Mouse (Mus musculus) kidney, adult 2 months (tissue): ENCODE measurements at regions not wholly inside any gene's neighbourhood (a gene's known extent, or its start where the extent isn't known, plus 50 kb on each side); places are given as distances from the start of the nearest gene placed in this dataset.

Experiments
- CTCF ChIP-seq: fragments of 200-500 bp; conservative IDR thresholded peaks from 2 replicates; pipeline ENCODE4 v1.5.1; 2011; ENCODE audit warnings: low read depth, mild to moderate bottlenecking, control low read depth, low read length, moderate library complexity, mixed read lengths; ENCODE audit not compliant: insufficient read depth, insufficient read length
- POLR2A ChIP-seq: fragments of 200-500 bp; IDR thresholded peaks from one replicate; pipeline ENCODE4 v1.6.1; 2011; ENCODE audit warnings: low read depth, low read length, control low read depth

DNA sequence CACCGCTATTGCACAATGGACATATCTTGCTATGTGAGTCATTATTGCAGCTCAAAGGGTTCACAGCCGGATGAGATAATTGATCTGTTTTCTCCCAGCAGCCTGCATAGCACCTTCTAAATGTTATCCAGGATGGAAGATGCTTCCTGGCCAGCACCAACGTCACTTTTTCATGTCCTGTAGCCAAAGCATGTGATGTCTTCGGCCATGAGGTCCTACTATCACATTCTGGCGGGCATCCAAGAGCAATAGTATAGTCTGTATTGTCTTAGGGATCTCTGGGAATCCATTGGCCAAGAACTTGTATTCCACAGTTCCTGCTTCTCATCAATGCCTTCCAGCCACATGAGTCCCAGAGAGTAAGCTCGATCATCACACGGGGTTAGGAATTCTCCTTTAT is 70.6 kb downstream of the Npy start:
- TF ChIP-seq CTCF: no peak
- TF ChIP-seq POLR2A: no peak
